Mouse (Mus musculus) testis, postnatal 10 days (tissue): ENCODE data around the gene Grik4.
"Not testable (repeated sequence)": the region's sequence is repeated elsewhere in the genome, so short reads cannot be mapped to it uniquely, and the experiment has no call there.

Experiments
- DNase-seq: peaks from one replicate; pipeline ENCODE4 v3.0.0; 2021; ENCODE audit warnings: low spot score

Grik4 gene

DNA sequence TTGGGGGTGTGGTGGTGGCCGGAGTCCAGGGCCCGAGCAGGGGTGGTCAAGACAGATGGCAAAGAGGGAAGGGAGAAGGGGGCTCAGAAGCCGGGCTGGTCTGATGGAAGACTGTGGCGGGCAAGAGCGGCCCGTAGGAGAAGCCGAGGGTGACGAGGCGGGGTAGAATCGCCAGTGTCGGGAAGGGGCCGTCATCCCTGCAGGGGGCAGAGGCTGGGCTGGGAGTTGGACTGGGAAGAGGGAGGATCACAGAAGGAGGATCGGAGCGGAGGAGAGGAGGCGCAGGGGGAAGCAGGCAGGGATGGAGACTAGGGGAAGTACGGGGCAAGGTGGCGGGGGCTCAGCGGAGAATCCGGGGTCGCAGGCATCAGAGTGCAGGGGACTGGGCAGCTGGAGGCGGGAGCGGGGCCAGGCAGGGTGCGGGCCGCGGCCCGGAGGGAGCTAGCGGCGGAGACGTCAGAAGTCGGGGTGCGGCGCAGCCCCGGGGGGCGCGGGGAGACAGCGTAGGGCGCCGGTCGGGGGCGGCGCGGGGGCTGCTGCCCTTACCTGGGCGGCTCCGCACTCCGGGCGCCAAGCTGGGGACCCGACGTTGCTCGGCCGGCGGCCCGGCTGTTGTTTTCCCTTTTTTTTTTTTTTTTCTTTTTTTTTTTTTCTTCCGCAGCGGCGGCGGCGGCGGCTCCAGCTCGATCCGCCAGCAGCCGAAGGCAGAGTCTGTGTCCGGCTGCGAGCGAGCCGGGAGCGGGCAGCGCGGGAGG is at the start of gene Grik4:
Gene Grik4, minus strand, starts transcription at position 713 of the 755 bp plus-strand sequence.
- DNase-seq = peak; percentile 57

DNA sequence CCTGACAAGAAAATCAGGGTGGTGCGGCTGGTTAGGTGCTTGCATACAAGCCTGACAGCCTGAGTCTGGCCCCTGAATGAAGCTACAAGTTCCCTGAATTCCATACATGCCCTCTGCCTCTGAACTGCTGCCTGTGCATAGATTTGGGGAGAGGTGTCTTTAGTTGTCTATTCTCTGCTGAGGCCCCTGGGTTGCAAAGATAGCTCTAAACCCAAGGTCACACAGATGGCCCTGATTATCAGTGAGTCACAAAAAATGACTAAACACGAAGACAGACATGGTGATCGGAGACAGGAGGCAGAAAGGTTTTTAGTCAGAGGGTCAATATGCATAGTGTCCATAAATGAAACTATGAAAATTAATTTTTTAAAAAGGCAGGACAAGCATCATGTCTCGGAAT is 49.4 kb upstream of the Grik4 start:
- DNase-seq = no peak

- DNase-seq = no peak
Observed at GRCm38 (mm10) chr9:42987988-42988387, 43.7 kb upstream of the Grik4 start.

DNA sequence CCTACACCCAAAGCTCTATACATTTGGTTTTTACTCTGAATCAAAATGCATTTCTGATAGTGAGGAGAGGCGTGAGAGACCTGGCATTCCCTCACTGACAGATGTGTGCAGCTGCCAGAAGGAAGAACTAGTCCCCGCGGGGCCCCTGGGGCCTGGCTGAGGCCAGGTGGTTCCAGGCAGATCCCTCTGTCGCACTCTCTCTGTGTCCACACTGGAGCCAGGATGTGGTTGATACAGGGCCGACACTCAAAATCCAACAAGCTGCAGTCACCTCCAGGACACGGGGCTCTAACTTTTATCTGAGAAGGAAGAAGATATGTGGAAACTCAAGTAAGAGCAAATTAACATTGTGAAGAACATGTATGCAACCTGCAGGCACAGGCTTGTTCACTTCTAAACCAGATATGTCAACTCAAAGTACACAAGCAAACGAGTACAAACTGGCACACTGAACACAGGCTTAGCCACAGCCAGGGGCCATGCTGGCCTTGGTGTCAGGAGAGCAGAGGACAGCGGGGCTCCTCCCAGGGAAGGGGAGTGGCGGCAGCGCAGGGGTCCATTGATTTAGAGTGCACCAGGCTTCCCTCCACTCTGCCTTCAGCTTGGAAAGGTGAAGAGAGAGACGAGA is 24.7 kb upstream of the Grik4 start:
- no peak for DNase-seq

DNA sequence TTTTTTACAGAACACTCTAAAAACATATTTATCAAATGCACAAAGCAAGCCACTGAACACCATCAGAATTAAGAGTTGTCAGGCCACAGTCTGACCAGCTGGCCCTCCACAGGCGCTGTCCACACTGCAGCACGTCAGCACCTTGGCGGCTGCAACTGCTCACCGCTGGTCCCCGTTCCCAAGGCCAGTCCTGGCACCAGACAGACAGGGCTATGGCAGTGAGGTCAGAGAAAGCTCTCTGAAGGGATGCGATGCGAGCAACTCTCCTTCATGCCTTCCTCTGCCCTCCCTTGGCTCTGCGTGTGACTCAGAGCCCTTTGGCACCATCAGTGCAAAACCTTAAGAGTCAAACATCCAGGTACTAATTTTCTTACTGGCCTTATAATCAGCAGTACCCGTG is 23.4 kb upstream of the Grik4 start:
- no peak for DNase-seq

DNA sequence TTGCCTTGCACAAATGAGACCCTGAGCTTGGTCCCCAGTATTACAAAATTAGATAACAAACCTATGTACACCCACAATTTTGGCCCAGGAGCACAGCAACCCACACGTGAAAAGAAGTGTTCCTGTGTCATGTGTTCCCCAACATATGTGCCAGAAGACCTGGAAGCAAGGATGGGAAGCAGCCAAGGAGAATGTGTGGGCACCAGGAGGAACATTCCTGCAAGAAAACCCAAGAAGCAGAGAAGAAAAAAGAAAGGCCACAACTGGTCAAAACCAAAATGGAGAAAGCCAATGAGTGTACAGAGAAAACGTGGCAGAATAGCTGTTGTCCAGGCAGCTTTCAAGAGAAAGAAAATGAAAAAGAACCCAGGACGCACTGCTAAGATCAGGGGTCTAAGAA is 20.5 kb upstream of the Grik4 start:
- not testable (repeated sequence) for DNase-seq

- DNase-seq = no peak
Observed at GRCm38 (mm10) chr9:42964366-42964765, 20.1 kb upstream of the Grik4 start.

- no peak for DNase-seq
Observed at GRCm38 (mm10) chr9:42962506-42962905, 18.2 kb upstream of the Grik4 start.

GRCm38 (mm10) chr9:42958401-42958800 is 14.1 kb upstream of the Grik4 start:
- no peak for DNase-seq

GRCm38 (mm10) chr9:42948381-42948780 is 4.1 kb upstream of the Grik4 start:
- no peak for DNase-seq

DNA sequence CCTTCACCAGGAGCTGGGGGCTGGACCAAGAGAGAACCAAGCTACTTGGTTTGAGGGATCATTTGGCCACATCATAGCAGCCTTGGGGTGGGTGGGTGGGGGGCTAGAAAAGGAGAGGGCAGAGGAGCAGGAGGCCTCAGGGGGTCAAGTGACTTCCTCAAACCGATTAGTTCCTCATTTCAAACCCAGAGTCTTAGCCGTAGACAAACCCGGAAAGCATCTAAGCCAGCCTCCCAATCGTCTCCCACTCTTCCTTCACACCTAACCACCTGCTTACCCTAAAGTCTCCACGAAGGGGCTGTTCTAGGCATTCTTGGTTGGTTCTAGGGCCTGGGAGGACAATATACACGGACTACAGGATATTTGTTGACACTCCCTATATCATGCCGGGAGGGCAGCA is 881 bp upstream of the Grik4 start:
- DNase-seq = no peak

GRCm38 (mm10) chr9:42944536-42945006 is 278 bp upstream of the Grik4 start:
- DNase-seq = peak; percentile 92

DNA sequence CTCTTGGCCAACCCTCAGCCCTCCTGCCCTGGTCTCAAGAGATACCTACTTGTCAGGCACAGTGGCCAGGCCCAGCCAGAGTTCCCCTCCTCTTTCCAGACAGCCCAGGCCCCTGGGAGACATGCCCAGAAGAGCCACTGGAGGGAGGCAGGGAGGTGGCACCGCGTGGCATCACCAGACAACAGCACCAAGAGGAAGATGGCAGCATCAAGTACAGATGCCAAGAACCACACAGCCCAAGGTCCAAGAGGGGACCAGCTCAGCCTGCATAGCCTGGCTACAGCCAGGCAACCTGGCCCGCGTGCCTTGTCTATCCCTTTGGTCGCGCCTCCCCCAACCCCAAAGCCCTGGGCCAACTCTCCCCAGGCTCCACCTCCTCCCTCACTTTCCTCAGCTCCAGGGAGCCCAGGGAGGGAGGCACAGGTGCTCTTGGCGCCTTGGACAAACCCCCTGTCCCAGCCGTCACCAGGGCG is 1.2 kb downstream of the Grik4 start:
- DNase-seq = no peak

GRCm38 (mm10) chr9:42942148-42942547 is 2.1 kb downstream of the Grik4 start:
- DNase-seq = no peak

DNA sequence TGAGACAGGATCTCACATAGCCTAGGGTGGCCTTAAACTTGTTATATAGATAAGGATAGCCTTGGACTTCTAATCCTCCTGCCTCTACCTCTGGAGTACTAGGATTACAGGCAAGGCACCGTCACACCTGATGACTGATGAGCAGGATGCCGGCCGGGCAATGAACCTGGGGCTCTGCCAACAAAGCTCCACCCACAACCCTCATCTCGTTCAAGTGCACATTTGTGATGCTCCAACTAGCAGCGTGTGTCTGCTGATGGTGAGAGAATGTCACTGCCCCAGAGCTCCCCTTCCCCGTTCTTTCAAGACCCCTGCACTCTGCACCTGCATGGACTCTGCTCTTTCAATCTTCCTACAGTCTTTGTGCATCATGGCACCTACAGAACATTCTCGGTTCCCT is 12.1 kb downstream of the Grik4 start:
- no peak for DNase-seq

DNA sequence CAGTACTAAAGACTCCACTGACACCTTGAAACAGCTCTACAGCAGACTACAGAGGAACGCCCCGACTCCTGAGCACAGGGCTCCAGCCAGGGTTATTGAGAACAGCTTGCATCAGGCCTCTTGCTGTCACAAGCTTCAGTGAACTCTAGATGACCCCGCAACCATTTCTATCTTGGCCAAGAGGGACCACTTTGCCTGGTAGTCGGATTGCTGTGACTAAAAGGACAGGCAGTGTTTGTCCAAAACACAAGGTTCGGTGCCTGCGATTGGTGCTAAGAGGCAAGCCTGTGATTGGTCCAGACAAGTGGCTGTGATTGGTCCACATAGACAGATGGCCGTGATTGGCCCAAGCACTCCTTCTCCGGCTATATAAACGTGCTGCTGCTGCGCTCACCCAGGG is 16.8 kb downstream of the Grik4 start:
- DNase-seq = no peak

DNA sequence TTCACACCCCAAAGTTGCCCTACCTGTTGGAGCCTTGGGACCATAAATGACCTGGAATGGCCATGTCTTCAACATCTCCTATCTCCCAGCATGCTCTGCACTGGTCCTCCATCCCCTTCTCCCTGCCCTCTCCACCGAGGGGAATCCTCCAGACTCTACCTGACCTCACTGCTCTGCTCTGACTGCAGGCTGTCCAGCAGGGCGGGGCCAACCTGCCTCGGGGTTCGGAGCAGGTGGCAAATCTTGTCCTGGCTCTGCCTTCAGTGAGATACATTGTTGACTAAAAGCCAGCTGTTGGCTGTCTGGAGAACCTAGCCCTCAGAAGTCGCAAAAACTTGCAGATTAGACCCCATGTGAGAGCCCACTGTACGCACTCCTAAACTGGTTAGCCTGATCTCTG is 17.7 kb downstream of the Grik4 start:
- DNase-seq = no peak

- DNase-seq = no peak
Observed at GRCm38 (mm10) chr9:42921830-42922229, 22.5 kb downstream of the Grik4 start.

GRCm38 (mm10) chr9:42920190-42920589 is 24.1 kb downstream of the Grik4 start:
- peak; percentile 67 for DNase-seq

DNA sequence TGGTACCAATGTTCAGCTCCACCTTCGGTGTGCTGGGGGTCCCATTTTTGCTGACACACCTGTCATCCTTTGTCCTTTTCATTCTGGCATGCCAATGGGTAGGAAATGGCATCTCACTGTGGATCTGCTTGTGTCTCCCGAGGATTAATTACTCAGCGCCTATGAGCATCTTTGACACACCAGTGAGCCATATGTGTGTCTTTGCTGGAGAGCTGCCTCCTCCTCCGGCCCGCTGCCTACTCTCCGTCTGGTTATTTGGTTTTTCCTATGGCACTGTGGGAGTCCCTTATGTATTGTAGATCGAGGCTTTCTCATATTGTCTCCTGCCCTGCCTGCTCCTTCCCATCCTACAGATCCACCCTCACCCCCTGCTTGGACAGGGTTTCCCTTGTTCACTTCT is 26.4 kb downstream of the Grik4 start:
- no peak for DNase-seq

GRCm38 (mm10) chr9:42913201-42913600 is 31.1 kb downstream of the Grik4 start:
- no peak for DNase-seq

DNA sequence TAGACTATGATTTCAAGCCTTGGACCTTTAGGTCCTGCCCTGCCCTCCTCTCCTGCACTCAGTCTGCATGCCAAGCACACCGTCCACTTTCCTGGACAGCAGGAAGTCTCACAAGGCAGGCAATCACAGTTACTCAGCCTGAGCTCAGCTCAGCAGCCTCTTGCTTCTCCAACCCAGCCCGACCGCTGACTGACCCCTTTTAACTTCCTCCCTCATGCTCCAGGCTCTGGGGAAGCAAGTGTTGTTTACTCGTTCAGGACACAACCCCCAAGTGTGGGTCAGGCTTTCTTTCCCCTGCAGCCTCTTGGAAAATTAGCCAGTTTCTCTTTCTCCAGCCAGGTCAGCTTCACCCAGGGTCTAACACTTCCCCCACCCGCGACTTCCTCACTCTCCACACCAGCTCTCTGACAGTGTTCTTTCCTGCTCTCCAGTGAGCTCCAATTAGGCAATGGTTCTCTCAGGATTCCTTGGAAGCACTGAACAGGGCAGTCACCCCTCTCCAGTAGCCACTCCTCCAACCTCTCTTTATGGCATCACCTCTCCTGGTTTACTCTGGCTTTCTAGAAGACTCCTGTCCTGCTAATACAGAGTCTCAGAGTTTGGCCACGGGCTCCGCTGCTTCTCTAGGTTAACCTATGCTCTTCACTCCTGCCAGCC is 35.5 kb downstream of the Grik4 start:
- no peak for DNase-seq

DNA sequence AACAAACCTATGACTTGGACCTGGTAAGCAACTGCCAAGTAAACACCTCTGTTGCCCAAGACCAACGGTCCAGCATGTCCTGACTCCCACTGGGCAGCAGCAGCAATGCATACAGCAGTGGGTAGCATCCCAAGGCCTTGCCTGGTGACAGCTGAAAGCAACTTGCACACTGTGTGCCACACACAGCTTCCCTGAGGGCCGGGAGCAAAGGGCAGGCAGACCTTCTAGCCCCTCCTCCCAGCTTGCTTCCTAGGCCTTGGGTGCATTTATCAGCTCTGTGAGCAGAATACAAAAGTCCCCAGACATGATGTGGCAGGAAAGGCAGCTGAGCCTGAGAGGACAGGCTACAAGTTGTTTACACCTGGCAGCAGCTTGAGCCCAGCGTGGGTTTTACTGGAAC is 37.3 kb downstream of the Grik4 start:
- DNase-seq = no peak
